ENCODE assay signal across 10 mouse cellular contexts in the genomic region with DNA sequence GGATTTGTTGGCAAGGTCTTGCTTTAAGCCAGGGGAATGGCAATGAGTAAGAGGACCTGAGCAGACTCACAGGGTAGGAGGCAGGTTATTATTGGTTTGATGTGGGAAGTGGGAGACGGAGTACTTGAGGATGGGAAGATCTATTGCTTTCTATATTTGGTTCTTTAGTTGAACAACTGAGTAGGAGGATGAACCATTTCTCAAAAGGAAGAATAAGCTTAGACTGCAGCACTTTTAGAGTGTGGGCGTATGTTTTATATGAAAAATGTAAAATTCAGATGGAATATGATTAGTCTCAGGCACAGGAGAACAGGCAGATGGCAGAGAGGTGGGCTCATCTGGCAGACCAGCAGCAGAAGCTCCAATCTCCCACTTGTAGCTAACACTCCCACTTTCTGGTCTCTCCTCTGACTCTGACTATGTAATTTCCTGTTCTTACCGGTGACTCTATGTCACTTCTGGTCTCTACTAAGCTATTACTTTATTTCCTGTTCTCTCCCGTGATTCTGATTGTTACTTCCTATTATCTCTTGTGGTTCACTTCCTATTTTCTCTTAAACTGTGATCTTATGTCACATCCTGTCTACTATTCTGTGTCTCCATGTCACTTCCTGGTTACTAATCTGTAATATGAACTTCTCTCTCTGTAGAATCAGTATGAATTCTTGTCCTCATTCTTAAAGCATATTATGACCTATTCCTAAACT.
A peak's percentile ranks its signal among the peaks of the same experiment; 100 is the strongest.
DNase-seq lines count a peak whose midpoint lies in the region; ATAC-seq and TF ChIP-seq lines count a peak whose summit lies in the region.
"Had no signal": no experiment of that assay in that cellular context is flagged by ENCODE, and none has a peak within 500 bp of the region (broad histone marks: within the 10 kb centered on the region; RNA-seq: fewer than 3 reads in every experiment).

No protein-coding gene starts in this region.

- WGBS in kidney, postnatal 0 days = 74% methylated on average over 4 of the region's 4 CpGs
- 50% methylated on average over 4 of the region's 4 CpGs for WGBS in macrophage (ENCODE audit: missing documents)
- 84% methylated on average over 4 of the region's 4 CpGs for WGBS in embryonic facial prominence, embryonic 10.5 days

- no peaks in the 10 kb centered on the region for H3K4me1 ChIP-seq in kidney, postnatal 0 days (replicated peaks; ENCODE audit: insufficient read depth, low read length)
- H3K4me1 ChIP-seq in embryonic facial prominence, embryonic 10.5 days = 0 out of 2 replicates have a peak, but pooled peaks cover 4% of the 10 kb centered on the region
- H3K4me1 ChIP-seq: liver, embryonic 13.5 days had no signal

- no peak for TF ChIP-seq CTCF in kidney, postnatal 0 days (IDR thresholded peaks at IDR 0.05; ENCODE audit: low read depth)

- H3K27me3 ChIP-seq in kidney, postnatal 0 days (ENCODE audit: insufficient read depth, low read length) = no peaks in the 10 kb centered on the region; the same call in 1 of the 2 replicates
- H3K27me3 ChIP-seq in embryonic facial prominence, embryonic 10.5 days (replicated peaks; ENCODE audit: low read depth, poor library complexity, severe bottlenecking) = no peaks in the 10 kb centered on the region
- H3K27me3 ChIP-seq: liver, embryonic 13.5 days had no signal

- peak; percentile 48 for DNase-seq in kidney, postnatal 0 days (ENCODE audit: low spot score)
- no peak for DNase-seq in kidney, postnatal 25 days
- DNase-seq in layer of hippocampus, adult 8-10 months (ENCODE audit: low spot score in 2 of 2) = peak; percentile 85 to 86
- no peak for DNase-seq in ovary, postnatal 36 days (ENCODE audit: low spot score)
- no peak for DNase-seq in gastrocnemius, postnatal 14 days
- no peak for DNase-seq in embryonic facial prominence, embryonic 10.5 days (ENCODE audit: low spot score)
- DNase-seq: cerebellum, adult 11-12 months; liver, embryonic 13.5 days had no signal

- intact Hi-C loops in gastrocnemius, postnatal 14 days (cut with DNase I; ENCODE audit: low total_unique reads) = no loop called here

- H3K36me3 ChIP-seq in kidney, postnatal 0 days (ENCODE audit: insufficient read depth, low read length) = no peaks in the 10 kb centered on the region
- H3K36me3 ChIP-seq in macrophage (ENCODE audit: inconsistent target) = no peaks in the 10 kb centered on the region
- no peaks in the 10 kb centered on the region for H3K36me3 ChIP-seq in embryonic facial prominence, embryonic 10.5 days (replicated peaks)
- H3K36me3 ChIP-seq: liver, embryonic 13.5 days had no signal

- no peaks in the 10 kb centered on the region for H3K9me3 ChIP-seq in kidney, postnatal 0 days (replicated peaks; ENCODE audit: low read length)
- no peaks in the 10 kb centered on the region for H3K9me3 ChIP-seq in embryonic facial prominence, embryonic 10.5 days
- H3K9me3 ChIP-seq: liver, embryonic 13.5 days had no signal

- 0 out of 2 replicates have a peak overlapping the region, but pooled peaks have one; percentile 47 for H3K27ac ChIP-seq in kidney, postnatal 0 days
- peak overlapping the region; percentile 89 for H3K27ac ChIP-seq in macrophage
- no peak overlapping the region for H3K27ac ChIP-seq in embryonic facial prominence, embryonic 10.5 days (replicated peaks)
- H3K27ac ChIP-seq: liver, embryonic 13.5 days had no signal

- no peak for ATAC-seq in kidney, postnatal 0 days (replicated peaks; ENCODE audit: low FRiP score, low read depth)
- ATAC-seq in common myeloid progenitor, adult 5-6 weeks (replicated peaks; ENCODE audit: low read depth, poor library complexity, severe bottlenecking) = peak; percentile 56

- H3K79me2 ChIP-seq in macrophage (ENCODE audit: inconsistent target) = no peaks in the 10 kb centered on the region

- H3K4me3 ChIP-seq in kidney, postnatal 0 days (replicated peaks; ENCODE audit: low read depth, low read length) = no peak overlapping the region
- H3K4me3 ChIP-seq in macrophage (ENCODE audit: inconsistent target) = no peak overlapping the region
- no peak overlapping the region for H3K4me3 ChIP-seq in embryonic facial prominence, embryonic 10.5 days
- H3K4me3 ChIP-seq: liver, embryonic 13.5 days had no signal

- H3K9ac ChIP-seq in kidney, postnatal 0 days (ENCODE audit: low read depth, low read length) = no peak overlapping the region
- H3K9ac ChIP-seq: liver, embryonic 13.5 days had no signal

- no peak overlapping the region for H3K4me2 ChIP-seq in kidney, postnatal 0 days (ENCODE audit: low read length)
- H3K4me2 ChIP-seq: liver, embryonic 13.5 days had no signal

Comparison
In these comparisons a context has a peak if more than half of its experiments do, and no peak if none do; other contexts are left out.
1. DNase-seq: peak in kidney, postnatal 0 days (single experiment) and layer of hippocampus, adult 8-10 months (2 of 2); none in kidney, postnatal 25 days (0 of 2), ovary, postnatal 36 days (single experiment), gastrocnemius, postnatal 14 days (single experiment) and embryonic facial prominence, embryonic 10.5 days (single experiment).